Mouse (Mus musculus): Measurements from ENCODE around the gene Mob3b.

Mob3b gene

GRCm38 (mm10) chr4:35148326-35148725 lies 9.0 kb downstream of the Mob3b start:
- DNase-seq (ENCODE audit: low read depth, low spot score) = no peak

DNA sequence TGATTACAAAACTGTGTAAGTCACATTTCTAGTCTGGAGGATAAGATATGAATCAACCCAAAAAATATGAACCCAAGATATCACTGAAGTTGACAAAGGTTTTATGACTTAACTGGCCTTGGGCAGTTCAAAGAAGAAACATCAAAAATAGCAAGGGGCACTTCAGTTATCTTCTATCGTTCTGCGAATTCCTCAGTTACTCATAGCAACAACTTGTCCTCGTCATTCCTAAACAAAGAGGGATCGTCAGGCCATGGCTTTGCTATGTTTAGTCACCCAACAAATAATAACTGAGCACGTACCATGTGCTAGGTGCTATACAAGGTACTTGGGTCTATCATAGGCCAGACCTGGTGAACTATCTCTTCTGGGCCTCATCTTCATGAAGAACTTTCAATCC lies 10.7 kb downstream of the Mob3b start:
- DNase-seq (ENCODE audit: low read depth, low spot score) = no peak

DNA sequence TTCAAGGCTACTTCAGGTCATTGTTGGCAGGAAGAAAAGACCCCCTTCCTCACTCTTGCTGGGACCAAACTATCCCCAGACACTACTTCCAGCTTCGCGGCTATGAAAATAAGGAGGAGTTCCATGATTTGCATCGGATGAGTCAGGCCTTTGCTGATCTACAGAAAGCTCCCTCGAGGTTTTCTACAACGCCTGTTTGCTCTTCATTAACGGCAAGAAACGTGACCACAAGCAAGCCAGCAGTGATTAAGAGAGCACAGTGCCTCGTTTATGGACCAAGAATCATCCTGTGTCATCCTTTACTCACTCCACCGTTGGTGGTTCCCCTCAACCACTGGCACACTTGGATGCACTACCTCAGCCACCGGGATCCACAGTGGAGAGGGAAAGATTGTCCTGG lies 11.6 kb downstream of the Mob3b start:
- DNase-seq (ENCODE audit: low read depth, low spot score) = no peak

DNA sequence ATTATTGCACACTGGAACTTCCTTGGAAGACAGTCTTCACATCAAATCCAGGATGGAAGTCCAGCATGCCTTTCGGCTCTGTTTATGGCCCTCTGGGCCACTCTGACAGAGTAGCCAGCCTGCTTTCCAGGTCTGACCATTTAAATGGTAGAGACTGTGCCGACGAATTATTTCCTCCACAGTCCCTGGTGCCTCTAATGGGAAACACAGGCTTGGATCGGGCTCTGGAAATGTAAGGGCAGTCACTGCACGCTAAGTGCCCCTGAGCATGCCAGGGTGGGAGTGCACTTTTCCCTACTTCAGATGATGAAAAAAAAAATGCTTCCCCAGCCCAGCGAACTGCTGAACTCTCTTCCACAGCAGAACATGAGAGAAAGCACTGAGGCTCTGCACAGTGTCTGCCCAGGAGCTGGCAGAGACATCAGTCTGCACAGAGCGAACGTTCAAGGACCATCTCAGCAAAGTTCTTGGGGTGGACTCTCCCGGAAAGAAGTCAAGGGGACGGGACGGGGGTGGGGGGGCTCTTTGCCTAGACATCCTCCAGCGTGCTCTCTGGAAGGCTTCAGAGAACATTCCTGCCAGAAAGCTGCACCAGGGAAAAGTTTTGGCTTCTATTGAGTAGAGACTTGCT lies 13.7 kb downstream of the Mob3b start:
- no peak for DNase-seq (ENCODE audit: low read depth, low spot score)

DNA sequence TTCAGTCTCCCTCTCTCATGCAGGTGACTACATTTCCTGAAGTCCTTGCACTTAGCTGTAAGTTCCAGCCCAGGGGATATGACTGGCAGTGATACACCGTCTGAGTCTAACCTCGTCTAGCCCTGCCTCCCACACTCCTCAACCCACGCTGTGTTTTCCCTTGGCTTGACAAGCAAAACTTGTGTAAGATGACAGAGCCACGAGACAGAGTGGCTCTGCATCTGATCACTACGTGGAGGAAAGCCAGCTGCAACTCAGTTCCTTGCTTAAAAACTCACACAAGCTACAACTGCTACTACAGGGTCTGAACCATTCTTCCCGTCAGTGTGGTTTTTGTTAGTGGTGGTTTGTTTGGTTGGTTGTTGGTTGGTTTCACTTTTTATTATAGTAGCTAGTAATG lies 17.0 kb downstream of the Mob3b start:
- DNase-seq (ENCODE audit: low read depth, low spot score) = no peak

DNA sequence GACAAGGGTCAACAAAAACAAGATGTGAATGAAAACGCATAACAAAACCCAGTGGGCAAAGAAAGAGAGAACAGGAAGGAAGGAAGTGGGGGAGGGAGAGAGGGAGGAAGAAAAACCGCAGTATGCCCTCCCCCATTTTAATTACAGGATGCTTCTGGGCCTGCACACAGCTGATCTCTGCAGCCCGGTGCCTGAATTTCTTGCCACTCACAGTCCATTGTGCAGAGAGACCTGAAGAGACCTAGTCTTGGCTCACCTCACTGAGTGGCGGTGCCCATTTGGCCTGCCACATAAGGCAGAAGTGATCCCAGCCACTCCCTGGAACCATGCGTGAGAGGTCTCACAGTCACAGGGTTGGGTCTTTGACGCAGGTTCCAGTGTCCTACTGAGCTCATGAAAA lies 19.2 kb downstream of the Mob3b start:
- DNase-seq (ENCODE audit: low read depth, low spot score) = no peak

DNA sequence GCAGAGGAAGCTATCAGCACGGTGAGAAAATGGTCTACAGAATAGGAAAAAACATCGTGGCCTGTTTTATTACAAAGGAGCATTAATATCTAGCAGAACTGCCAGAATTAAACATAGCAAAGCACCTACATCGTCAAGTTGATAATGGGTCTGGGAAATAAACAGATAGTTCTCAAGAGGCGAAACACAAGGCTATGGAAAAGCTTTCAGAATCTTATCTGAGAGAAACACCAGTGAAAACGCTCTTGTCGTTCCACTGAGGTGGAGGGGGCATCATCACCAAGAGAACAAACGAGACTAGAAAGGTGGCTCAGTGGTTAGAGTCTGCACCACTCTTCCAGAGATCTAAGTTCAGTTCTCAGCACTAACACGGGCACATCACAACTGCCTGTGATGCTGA lies 20.3 kb downstream of the Mob3b start:
- no peak for DNase-seq (ENCODE audit: low read depth, low spot score)

GRCm38 (mm10) chr4:35135806-35136205 lies 21.5 kb downstream of the Mob3b start:
- no peak for DNase-seq (ENCODE audit: low read depth, low spot score)

GRCm38 (mm10) chr4:35134846-35135611 lies 22.3 kb downstream of the Mob3b start:
- DNase-seq (ENCODE audit: low read depth, low spot score) = no peak

- no peak for DNase-seq (ENCODE audit: low read depth, low spot score)
These were observed 23.9 kb downstream of the Mob3b start for GRCm38 (mm10) chr4:35133411-35133810.

GRCm38 (mm10) chr4:35131592-35131991 lies 25.7 kb downstream of the Mob3b start:
- no peak for DNase-seq (ENCODE audit: low read depth, low spot score)

DNA sequence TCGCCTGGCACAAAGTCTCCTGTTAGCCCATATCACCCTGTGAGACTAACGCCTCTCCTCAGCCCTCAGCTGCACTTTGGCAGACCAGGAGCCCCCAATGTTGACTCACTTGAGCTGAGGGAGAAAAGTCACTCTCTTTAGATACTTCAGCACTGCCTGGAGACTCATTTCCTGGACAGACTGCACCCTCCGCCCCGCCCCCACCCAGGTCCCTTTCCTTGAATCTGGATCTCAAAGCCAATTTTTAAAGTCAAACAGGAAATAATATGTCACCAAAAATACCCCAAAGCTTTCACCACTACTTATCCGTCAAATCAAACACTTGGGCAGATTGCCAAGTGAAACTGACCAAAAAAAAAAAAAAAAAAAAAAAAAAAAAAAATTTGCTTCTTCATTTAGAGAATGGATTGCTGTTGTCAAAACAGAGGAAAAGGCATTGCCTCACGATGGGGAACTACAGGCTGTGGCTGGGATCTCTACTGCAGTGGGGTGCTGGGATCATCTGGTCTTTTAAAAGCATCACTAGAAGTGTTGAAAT lies 26.8 kb downstream of the Mob3b start:
- DNase-seq (ENCODE audit: low read depth, low spot score) = no peak

DNA sequence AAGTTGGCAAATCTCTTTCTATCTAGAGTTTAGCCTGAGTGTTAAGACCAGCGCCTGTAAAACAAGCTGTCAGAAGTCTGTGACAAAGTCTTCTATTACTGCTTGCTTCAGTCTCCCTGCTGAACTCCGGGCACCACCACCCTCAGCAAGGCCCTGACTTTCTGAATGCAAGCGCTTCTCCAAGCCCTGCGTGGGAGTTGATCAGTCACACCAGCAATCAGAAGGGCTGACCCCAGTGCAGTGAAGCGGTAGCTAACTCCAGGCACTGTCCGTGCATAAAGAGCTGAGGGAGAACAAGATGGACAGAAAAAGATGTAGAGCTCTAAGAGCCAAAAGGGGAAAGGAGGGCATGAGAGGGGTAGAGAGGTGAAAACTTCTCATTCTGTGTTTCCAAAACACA lies 29.5 kb downstream of the Mob3b start:
- DNase-seq (ENCODE audit: low read depth, low spot score) = no peak

- no peak for DNase-seq (ENCODE audit: low read depth, low spot score)
These were observed 30.5 kb downstream of the Mob3b start for GRCm38 (mm10) chr4:35126776-35127175.

- peak; percentile 60 for DNase-seq (ENCODE audit: low read depth, low spot score)
These were observed 31.9 kb downstream of the Mob3b start for GRCm38 (mm10) chr4:35125299-35125777.

GRCm38 (mm10) chr4:35124027-35124426 lies 33.3 kb downstream of the Mob3b start:
- no peak for DNase-seq (ENCODE audit: low read depth, low spot score)

DNA sequence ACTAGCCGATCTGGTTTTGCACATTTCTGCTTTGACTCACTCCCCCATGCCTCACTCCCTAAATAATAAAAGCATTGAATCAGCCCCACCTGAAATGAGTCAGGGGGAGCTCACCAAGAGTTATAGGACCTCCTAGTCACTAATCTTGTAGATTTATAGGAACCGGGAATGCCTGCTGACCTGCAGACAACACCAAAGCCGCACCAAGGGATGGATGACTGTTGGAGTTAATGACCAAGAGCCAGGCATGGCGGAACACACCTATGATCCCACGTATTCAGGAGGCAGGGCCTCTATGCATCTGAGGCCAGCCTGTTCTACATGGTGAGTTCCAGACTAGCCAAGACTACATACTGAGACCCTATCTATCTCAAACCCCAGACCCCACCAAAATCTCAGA lies 34.2 kb downstream of the Mob3b start:
- DNase-seq (ENCODE audit: low read depth, low spot score) = no peak

- DNase-seq (ENCODE audit: low read depth, low spot score) = no peak
These were observed 36.2 kb downstream of the Mob3b start for GRCm38 (mm10) chr4:35121060-35121459.

DNA sequence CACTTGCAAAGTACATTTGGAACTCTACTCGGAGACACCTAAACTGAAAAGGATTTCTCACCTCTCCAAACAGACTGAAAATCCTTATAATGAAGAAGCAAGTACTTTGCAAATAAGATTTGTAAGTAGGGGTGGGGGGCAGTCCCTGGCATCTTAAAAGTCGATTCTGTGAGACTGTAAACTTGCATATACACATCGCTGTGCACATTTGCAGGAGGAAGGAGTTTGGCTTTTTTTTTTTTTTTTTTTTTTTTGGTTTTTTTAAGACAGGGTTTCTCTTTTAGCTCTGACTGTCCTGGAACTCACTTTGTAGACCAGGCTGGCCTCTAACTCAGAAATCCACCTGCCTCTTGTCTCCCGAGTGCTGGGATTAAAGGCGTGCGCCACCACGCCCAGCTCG lies 36.7 kb downstream of the Mob3b start:
- DNase-seq (ENCODE audit: low read depth, low spot score) = no peak

DNA sequence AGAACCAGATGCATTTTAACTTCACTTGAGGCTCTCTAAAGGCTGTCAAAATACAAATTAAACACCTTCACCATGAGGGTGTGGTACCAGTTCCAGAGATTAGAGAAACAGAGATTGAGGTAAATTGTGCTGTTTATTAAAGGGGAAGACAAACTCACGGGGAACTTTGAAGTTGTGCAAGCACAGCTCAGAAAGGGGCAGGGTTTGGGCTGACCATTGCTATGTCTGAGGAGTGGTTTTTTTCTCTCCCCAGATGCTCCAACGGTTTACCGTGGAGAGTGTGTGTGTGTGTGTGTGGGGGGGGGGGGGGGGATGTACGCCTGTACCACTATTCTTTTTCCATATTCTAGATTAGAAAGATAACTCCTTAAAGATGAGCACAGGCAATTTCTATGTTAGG lies 37.1 kb downstream of the Mob3b start:
- DNase-seq (ENCODE audit: low read depth, low spot score) = no peak

- DNase-seq (ENCODE audit: low read depth, low spot score) = no peak
These were observed 38.4 kb downstream of the Mob3b start for GRCm38 (mm10) chr4:35118851-35119250.

- DNase-seq (ENCODE audit: low read depth, low spot score) = no peak
These were observed 40.1 kb downstream of the Mob3b start for GRCm38 (mm10) chr4:35117144-35117543.

GRCm38 (mm10) chr4:35115933-35116332 lies 41.4 kb downstream of the Mob3b start:
- DNase-seq (ENCODE audit: low read depth, low spot score) = no peak
